ENCODE assay signal across 16 mouse cellular contexts in the genomic region with DNA sequence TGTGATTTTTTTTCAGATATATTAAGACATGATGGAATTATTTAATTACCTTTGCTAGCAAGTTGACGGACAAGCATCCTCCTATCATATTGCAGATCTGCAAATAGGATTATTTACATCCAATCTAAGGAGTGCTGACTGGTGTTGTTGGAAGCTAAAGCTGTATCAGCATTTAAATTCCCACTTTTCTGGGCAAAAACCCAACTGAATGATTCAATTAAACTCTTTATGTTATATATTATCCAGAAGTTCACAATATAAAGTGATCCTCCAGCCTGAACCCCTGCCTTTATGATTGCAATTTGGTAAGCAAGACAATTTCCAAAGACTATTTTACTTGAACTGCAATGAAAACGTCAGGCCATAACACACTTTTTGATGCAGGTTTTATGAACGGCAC.
"Had no signal": no experiment of that assay in that cellular context is flagged by ENCODE, and none has a peak within 500 bp of the region (broad histone marks: within the 10 kb centered on the region; RNA-seq: fewer than 3 reads in every experiment).

No protein-coding gene starts in this region.

- H3K9ac ChIP-seq: intestine, embryonic 15.5 days; limb, embryonic 15.5 days; liver, embryonic 14.5 days; liver, postnatal 0 days; lung, embryonic 15.5 days; neural tube, embryonic 12.5 days had no signal

- H3K27me3 ChIP-seq: intestine, embryonic 15.5 days; limb, embryonic 15.5 days; lung, embryonic 15.5 days; neural tube, embryonic 12.5 days had no signal

- ATAC-seq: intestine, embryonic 15.5 days; liver, postnatal 0 days had no signal

- DNase-seq: kidney, adult 18-20 months; kidney, postnatal 14 days; layer of hippocampus, adult 9-11 months; liver, postnatal 0 days; lung, postnatal 14 days; lung, postnatal 4 days; thymus, adult 18-20 months; thymus, postnatal 36 days had no signal

- H3K36me3 ChIP-seq: intestine, embryonic 15.5 days; limb, embryonic 15.5 days; lung, embryonic 15.5 days; neural tube, embryonic 12.5 days had no signal

- H3K4me2 ChIP-seq: intestine, embryonic 15.5 days; limb, embryonic 15.5 days; liver, embryonic 11.5 days; lung, embryonic 15.5 days; midbrain, embryonic 11.5 days; neural tube, embryonic 12.5 days had no signal

- H3K4me1 ChIP-seq: intestine, embryonic 15.5 days; lung, embryonic 15.5 days; neural tube, embryonic 12.5 days had no signal

- H3K9me3 ChIP-seq: intestine, embryonic 15.5 days; limb, embryonic 15.5 days; lung, embryonic 15.5 days; neural tube, embryonic 12.5 days had no signal

- H3K27ac ChIP-seq: intestine, embryonic 15.5 days; layer of hippocampus, adult 2 months; limb, embryonic 15.5 days; liver, embryonic 14.5 days; lung, embryonic 15.5 days; neural tube, embryonic 12.5 days had no signal

- H3K4me3 ChIP-seq: intestine, embryonic 15.5 days; layer of hippocampus, adult 2 months; limb, embryonic 15.5 days; lung, embryonic 15.5 days; neural tube, embryonic 12.5 days had no signal
